10 mouse cellular contexts compared by ENCODE assay signal in the genomic region with DNA sequence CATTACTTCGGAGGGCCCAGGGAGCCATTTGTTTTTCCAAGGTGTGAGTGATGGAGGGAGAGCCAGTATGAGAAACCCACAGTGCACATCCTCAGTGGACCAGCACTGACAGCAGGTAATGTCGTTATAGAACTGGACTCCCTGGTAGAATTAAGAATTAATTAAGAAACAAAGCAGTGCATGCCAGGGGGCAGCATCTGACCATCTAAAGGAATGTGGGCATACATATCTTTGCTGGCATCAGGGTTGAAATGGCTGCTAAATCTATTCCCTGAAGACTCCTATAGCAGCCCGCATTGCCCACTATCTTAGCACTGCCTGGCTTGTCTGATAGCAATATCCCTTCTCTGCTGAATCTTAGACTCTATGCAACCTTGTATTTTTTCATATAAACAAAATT.
DNase-seq lines count a peak whose midpoint lies in the region; TF ChIP-seq lines count a peak whose summit lies in the region.
"Had no signal": no experiment of that assay in that cellular context is flagged by ENCODE, and none has a peak within 500 bp of the region (broad histone marks: within the 10 kb centered on the region; RNA-seq: fewer than 3 reads in every experiment).

No protein-coding gene starts in this region.

- H3K27ac ChIP-seq in heart, adult 2 months, result no peak overlapping the region
- no peak overlapping the region for H3K27ac ChIP-seq in heart, embryonic 10.5 days
- H3K27ac ChIP-seq in embryonic facial prominence, embryonic 10.5 days (replicated peaks), result no peak overlapping the region

- no peaks in the 10 kb centered on the region for H3K4me1 ChIP-seq in heart, adult 2 months (ENCODE audit: control insufficient read depth, insufficient read depth, low read length)
- no peaks in the 10 kb centered on the region for H3K4me1 ChIP-seq in heart, embryonic 10.5 days
- H3K4me1 ChIP-seq in embryonic facial prominence, embryonic 10.5 days, result no peaks in the 10 kb centered on the region
- H3K4me1 ChIP-seq: megakaryocyte, embryonic 14.5 days had no signal

- intact Hi-C loops in heart, adult 2 months (cut with DNase I), result loop anchor here (5.0 to 10.0 kb wide), 2 partner anchors 549 to 876 kb away; no protein-coding TSS in a partner anchor

- no peak overlapping the region for H3K9ac ChIP-seq in heart, adult 2 months (ENCODE audit: low read depth, low read length)

- no peaks in the 10 kb centered on the region for H3K9me3 ChIP-seq in heart, embryonic 10.5 days
- no peaks in the 10 kb centered on the region for H3K9me3 ChIP-seq in embryonic facial prominence, embryonic 10.5 days

- WGBS in heart, adult 2 months, result 54% methylated on average over 3 of the region's 3 CpGs
- WGBS in heart, embryonic 10.5 days, result 84% methylated on average over 3 of the region's 3 CpGs
- WGBS in embryonic facial prominence, embryonic 10.5 days, result 80% methylated on average over 3 of the region's 3 CpGs

- no peak for DNase-seq in heart, adult 2 months
- DNase-seq in heart, embryonic 10.5 days (ENCODE audit: low spot score), result no peak
- peak; percentile 32 for DNase-seq in lung, postnatal 14 days
- no peak for DNase-seq in lung, postnatal 25 days (ENCODE audit: low spot score)
- DNase-seq in adipocyte (ENCODE audit: low spot score), result peak; percentile 34
- DNase-seq in kidney, postnatal 25 days, result peak; percentile 32 to 35
- DNase-seq in frontal cortex, postnatal 25 days (ENCODE audit: low spot score in 2 of 2), result no peak
- DNase-seq in embryonic facial prominence, embryonic 10.5 days (ENCODE audit: low spot score), result no peak
- DNase-seq: gastrocnemius, postnatal 36 days had no signal

- TF ChIP-seq CTCF in heart, adult 2 months (IDR thresholded peaks at IDR 0.05), result peak; percentile 53

- H3K36me3 ChIP-seq in heart, adult 2 months (ENCODE audit: control insufficient read depth, insufficient read depth, low read length), result no peaks in the 10 kb centered on the region
- no peaks in the 10 kb centered on the region for H3K36me3 ChIP-seq in heart, embryonic 10.5 days
- H3K36me3 ChIP-seq in embryonic facial prominence, embryonic 10.5 days (replicated peaks), result no peaks in the 10 kb centered on the region

- no peaks in the 10 kb centered on the region for H3K79me2 ChIP-seq in heart, adult 2 months (replicated peaks; ENCODE audit: control insufficient read depth, insufficient read depth, low read length)

- H3K27me3 ChIP-seq in heart, adult 2 months (ENCODE audit: control insufficient read depth, insufficient read depth, low read length), result no peaks in the 10 kb centered on the region
- H3K27me3 ChIP-seq in heart, embryonic 10.5 days (ENCODE audit: insufficient read depth, poor library complexity, severe bottlenecking), result no peaks in the 10 kb centered on the region
- no peaks in the 10 kb centered on the region for H3K27me3 ChIP-seq in embryonic facial prominence, embryonic 10.5 days (replicated peaks; ENCODE audit: low read depth, poor library complexity, severe bottlenecking)
- H3K27me3 ChIP-seq: megakaryocyte, embryonic 14.5 days had no signal

- TF ChIP-seq EP300 in heart, adult 2 months (IDR thresholded peaks at IDR 0.05; ENCODE audit: insufficient read depth, low read depth, low read length), result no peak

- TF ChIP-seq POLR2A in heart, adult 2 months (IDR thresholded peaks at IDR 0.05; ENCODE audit: insufficient read depth, low read depth, low read length), result no peak

- no peak overlapping the region for H3K4me3 ChIP-seq in heart, adult 2 months
- H3K4me3 ChIP-seq in heart, embryonic 10.5 days, result no peak overlapping the region
- H3K4me3 ChIP-seq in embryonic facial prominence, embryonic 10.5 days, result no peak overlapping the region
- H3K4me3 ChIP-seq: megakaryocyte, embryonic 14.5 days had no signal

Comparison
In these comparisons a context has a peak if more than half of its experiments do, and no peak if none do; other contexts are left out.
1. DNase-seq: peak in lung, postnatal 14 days (single experiment), adipocyte (single experiment) and kidney, postnatal 25 days (2 of 2); none in heart, adult 2 months (0 of 2), heart, embryonic 10.5 days (single experiment), lung, postnatal 25 days (single experiment), frontal cortex, postnatal 25 days (0 of 2) and embryonic facial prominence, embryonic 10.5 days (single experiment).